Mouse (Mus musculus) thymus, postnatal 10 days (tissue): ENCODE data around the gene Zmym4.

Experiments used
- DNase-seq, 2 experiments: peaks; one replicate each; pipeline ENCODE4 v3.0.0; 2021; ENCODE audit warnings: low spot score in 2 of 2

The Zmym4 gene

GRCm38 (mm10) chr4:126943421-126943820 is 24.5 kb downstream of the Zmym4 start:
- no peak for DNase-seq

GRCm38 (mm10) chr4:126942846-126943245 is 25.1 kb downstream of the Zmym4 start:
- no peak for DNase-seq

- DNase-seq, result no peak
These were observed 40.2 kb downstream of the Zmym4 start for GRCm38 (mm10) chr4:126927701-126928100.

GRCm38 (mm10) chr4:126889879-126890278 is 78.1 kb downstream of the Zmym4 start:
- no peak for DNase-seq

- no peak for DNase-seq
These were observed 82.0 kb downstream of the Zmym4 start for GRCm38 (mm10) chr4:126885953-126886352.

GRCm38 (mm10) chr4:126883602-126884001 is 84.3 kb downstream of the Zmym4 start:
- no peak for DNase-seq

- DNase-seq, result no peak
These were observed 88.2 kb downstream of the Zmym4 start for GRCm38 (mm10) chr4:126879560-126880275.

- DNase-seq, result no peak
These were observed 95.2 kb downstream of the Zmym4 start for GRCm38 (mm10) chr4:126872717-126873116.

- no peak for DNase-seq
These were observed 99.2 kb downstream of the Zmym4 start for GRCm38 (mm10) chr4:126868699-126869098.

GRCm38 (mm10) chr4:126861514-126862266 is 106.2 kb downstream of the Zmym4 start:
- peak in 1 of 2 experiments; percentile 26 for DNase-seq

- DNase-seq, result no peak
These were observed 107.5 kb downstream of the Zmym4 start for GRCm38 (mm10) chr4:126860268-126860986.

GRCm38 (mm10) chr4:126852971-126853370 is 115.0 kb downstream of the Zmym4 start:
- no peak for DNase-seq

- no peak for DNase-seq
These were observed 117.2 kb downstream of the Zmym4 start for GRCm38 (mm10) chr4:126850778-126851080.

GRCm38 (mm10) chr4:126850019-126850777 is 117.7 kb downstream of the Zmym4 start:
- peak in 1 of 2 experiments; percentile 18 for DNase-seq

- DNase-seq, result no peak
These were observed 121.0 kb downstream of the Zmym4 start for GRCm38 (mm10) chr4:126846971-126847370.

GRCm38 (mm10) chr4:126845664-126846063 is 122.3 kb downstream of the Zmym4 start:
- no peak for DNase-seq

GRCm38 (mm10) chr4:126842911-126843310 is 125.0 kb downstream of the Zmym4 start:
- no peak for DNase-seq

GRCm38 (mm10) chr4:126840996-126841560 is 126.9 kb downstream of the Zmym4 start:
- no peak for DNase-seq

GRCm38 (mm10) chr4:126839873-126840272 is 128.1 kb downstream of the Zmym4 start:
- DNase-seq, result peak; percentile 29 to 77

GRCm38 (mm10) chr4:126838799-126839198 is 129.1 kb downstream of the Zmym4 start:
- DNase-seq, result no peak

GRCm38 (mm10) chr4:126831122-126831521 is 136.8 kb downstream of the Zmym4 start:
- DNase-seq, result no peak

GRCm38 (mm10) chr4:126823917-126824316 is 144.0 kb downstream of the Zmym4 start:
- no peak for DNase-seq
